Mouse (Mus musculus) limb, embryonic 11.5 days (tissue): Measurements from ENCODE around the gene Sirt1. TPM values are rescaled to one million over a fixed set of nuclear protein-coding genes. Genes with fewer than 3 reads are reported as not detected.

Experiments
- ATAC-seq: fragments of 200-750 bp; cut with Nextera tagmentation; 2 replicates; pipeline ENCODE4 v1.8.0; 2017; ENCODE audit warnings: low read depth; ENCODE audit not compliant: insufficient number of reproducible peaks, low FRiP score, low TSS enrichment
- DNase-seq: peaks from one replicate; pipeline ENCODE4 v3.0.0-alpha.2; 2015; ENCODE audit warnings: low spot score
- H3K27ac ChIP-seq: fragments of 300-500 bp; sonication (generic); replicated peaks from 2 replicates; pipeline ENCODE4 v1.5.1; 2014; ENCODE audit warnings: low read depth, mild to moderate bottlenecking, low read length
- H3K27me3 ChIP-seq: fragments of 300-500 bp; sonication (generic); 2 replicates; pipeline ENCODE4 v1.6.1; 2014; ENCODE audit warnings: mild to moderate bottlenecking, low read length, mixed read lengths; ENCODE audit not compliant: control insufficient read depth, insufficient read depth
- H3K36me3 ChIP-seq: fragments of 300-500 bp; sonication (generic); 2 replicates; pipeline ENCODE4 v1.6.1; 2014; ENCODE audit warnings: mild to moderate bottlenecking, low read length, moderate library complexity, mixed read lengths; ENCODE audit not compliant: control insufficient read depth, insufficient read depth
- H3K4me1 ChIP-seq: fragments of 300-500 bp; sonication (generic); 2 replicates; pipeline ENCODE4 v1.6.1; 2014; ENCODE audit warnings: low read length, mixed read lengths; ENCODE audit not compliant: control insufficient read depth, insufficient read depth
- H3K4me2 ChIP-seq: fragments of 300-500 bp; sonication (generic); 2 replicates; pipeline ENCODE4 v1.6.1; 2014; ENCODE audit warnings: low read depth, mild to moderate bottlenecking, moderate library complexity; ENCODE audit not compliant: severe bottlenecking
- H3K4me3 ChIP-seq: fragments of 300-500 bp; sonication (generic); 2 replicates; pipeline ENCODE4 v1.5.1; 2014; ENCODE audit warnings: low read depth, low read length
- H3K9ac ChIP-seq: fragments of 300-500 bp; sonication (generic); 2 replicates; pipeline ENCODE4 v1.6.1; 2014; ENCODE audit warnings: mild to moderate bottlenecking, low read length
- H3K9me3 ChIP-seq: fragments of 300-500 bp; sonication (generic); 2 replicates; pipeline ENCODE4 v1.6.1; 2016; ENCODE audit warnings: low read length; ENCODE audit not compliant: control insufficient read depth
- WGBS: fragments of 180-500 bp; shearing (Covaris S2); extraction: QIAGEN DNeasy Blood & Tissue Kit; methylation state at CpG from one replicate; pipeline ENCODE4 v1.1.7; 2014; 5-methylcytosine and 5-hydroxymethylcytosine counted together
- polyA plus RNA-seq: library from polyadenylated mRNA; unstranded; fragments of >200 nt; fragmentation: Nextera tagmentation; extraction: Ambion mirVana; gene quantifications from 2 replicates; pipeline ENCODE4 v1.2.1, GENCODE M21; 2014

Gene Sirt1
- polyA plus RNA-seq = 13.0 and 15.6 TPM in 2 replicates

GRCm38 (mm10) chr10:63381498-63382280, at the start of gene Sirt1:
TSS of gene Sirt1 (minus strand) at chr10:63381704.
- no peak for ATAC-seq
- H3K27ac ChIP-seq = no peak within 1 kb of the TSS

DNA sequence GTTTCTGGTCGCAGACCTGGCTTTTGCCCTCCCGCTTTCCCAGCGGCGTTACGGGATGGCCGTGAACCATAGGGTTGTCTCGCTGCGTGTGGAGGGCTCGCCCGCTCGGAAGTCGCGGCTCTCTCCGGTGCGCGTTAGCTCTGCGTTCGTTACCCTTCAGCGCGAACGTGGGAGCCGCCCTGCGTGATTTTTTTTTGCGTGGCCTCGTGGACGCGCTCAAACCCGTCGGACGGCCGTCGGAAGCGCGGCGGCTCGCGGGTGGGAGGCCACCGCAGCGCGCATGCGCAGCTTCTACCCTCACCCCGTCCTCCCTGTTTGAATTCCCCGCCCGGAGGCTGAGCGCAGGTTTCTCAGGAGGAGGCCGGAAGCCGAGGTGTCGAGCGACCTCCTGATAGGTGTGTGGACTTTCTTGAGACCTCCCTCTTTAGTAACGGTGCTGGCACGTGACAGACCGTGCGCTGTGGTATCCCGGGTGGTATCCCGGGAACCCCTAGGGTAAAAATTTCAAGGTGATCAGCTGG, 48.3 kb upstream of the Sirt1 start, which contains the start of gene Ctnna3:
Ctnna3 (plus strand) TSS at position 314 of the 521 bp plus-strand sequence.
- no peaks in the 10 kb centered on the region for H3K4me1 ChIP-seq
- H3K27ac ChIP-seq = peak within 1 kb of the TSS; percentile 24; the same call in 1 of the 2 replicates
- no peaks in the 10 kb centered on the region for H3K9me3 ChIP-seq
- H3K9ac ChIP-seq = peak within 1 kb of the TSS; percentile 73
- peak within 1 kb of the TSS; percentile 40 for H3K4me2 ChIP-seq
- WGBS = under 1% methylated on average over 55 of the region's 55 CpGs
- DNase-seq = peak; percentile 95
- H3K4me3 ChIP-seq = peak within 1 kb of the TSS; percentile 52
- no peaks in the 10 kb centered on the region for H3K36me3 ChIP-seq
- no peaks in the 10 kb centered on the region for H3K27me3 ChIP-seq
- ATAC-seq = peak; percentile 93

More at GRCm38 (mm10) chr10:63381498-63382280, at the start of gene Sirt1:
- WGBS = 5% methylated on average over 24 of the region's 24 CpGs
- Histone ChIP-seq H3K27me3 (no peaks in the 10 kb centered on the region), H3K36me3 (no peaks in the 10 kb centered on the region), H3K4me3 (peak within 1 kb of the TSS; percentile 44), H3K4me2 (peak within 1 kb of the TSS; percentile 81), H3K9me3 (no peaks in the 10 kb centered on the region), H3K4me1 (no peaks in the 10 kb centered on the region; the same call in 1 of the 2 replicates), H3K9ac (peak within 1 kb of the TSS; percentile 62)
- peak; percentile 31 for DNase-seq

GRCm38 (mm10) chr10:63429380-63429779, 47.9 kb upstream of the Sirt1 start:
- H3K4me3 ChIP-seq = peak overlapping the region; percentile 52
- H3K36me3 ChIP-seq = no peaks in the 10 kb centered on the region
- WGBS = 0% methylated on average over 34 of the region's 34 CpGs
- peak; percentile 90 for ATAC-seq
- H3K9ac ChIP-seq = peak overlapping the region; percentile 73
- DNase-seq = peak; percentile 100
- no peaks in the 10 kb centered on the region for H3K4me1 ChIP-seq
- peak overlapping the region; percentile 40 for H3K4me2 ChIP-seq
- peak overlapping the region; percentile 24; the same call in 1 of the 2 replicates for H3K27ac ChIP-seq
- no peaks in the 10 kb centered on the region for H3K9me3 ChIP-seq
- no peaks in the 10 kb centered on the region for H3K27me3 ChIP-seq

- H3K27ac ChIP-seq = no peak overlapping the region
- WGBS = 2% methylated on average over 11 of the region's 11 CpGs
Measured at GRCm38 (mm10) chr10:63429023-63429340, 47.5 kb upstream of the Sirt1 start.

DNA sequence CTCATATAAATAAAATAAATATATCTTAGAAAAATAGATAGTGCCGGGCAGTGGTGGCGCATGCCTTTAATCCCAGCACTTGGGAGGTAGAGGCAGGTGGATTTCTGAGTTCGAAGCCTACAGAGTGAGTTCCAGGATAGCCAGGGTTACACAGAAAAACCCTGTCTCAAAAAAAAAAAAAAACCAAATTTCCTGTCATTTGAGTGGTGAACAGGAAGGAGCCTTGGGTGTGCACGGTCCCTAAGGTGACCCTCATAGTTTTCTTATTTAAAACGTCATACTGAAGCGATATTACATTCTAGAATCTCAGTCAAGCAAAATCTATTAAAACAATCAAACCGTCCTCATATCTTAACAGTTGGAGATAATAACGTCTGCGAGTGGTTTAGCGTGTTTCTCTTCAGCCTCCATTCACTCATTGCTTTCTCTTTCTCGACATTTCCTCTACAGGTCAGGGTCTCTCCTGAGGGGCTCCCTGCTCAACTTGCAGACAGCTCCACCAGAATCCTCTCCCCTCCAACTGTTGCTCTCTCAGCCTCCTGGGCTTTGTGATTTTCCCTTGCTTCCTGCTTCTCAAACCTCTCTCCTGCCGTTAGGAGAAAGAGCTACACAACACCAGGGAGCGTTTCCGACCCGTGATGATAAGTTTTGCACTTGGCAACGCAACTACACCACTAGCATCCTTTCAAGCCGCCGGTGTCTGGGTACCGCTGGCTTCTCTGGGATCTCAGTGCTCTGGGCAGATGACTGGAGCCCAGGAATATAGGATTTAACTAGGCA, 46.9 kb upstream of the Sirt1 start:
- Histone ChIP-seq H3K4me3 (peak overlapping the region; percentile 52), H3K27ac (no peak overlapping the region), H3K27me3 (no peaks in the 10 kb centered on the region), H3K9me3 (no peaks in the 10 kb centered on the region), H3K4me2 (peak overlapping the region; percentile 40), H3K36me3 (no peaks in the 10 kb centered on the region), H3K9ac (peak overlapping the region; percentile 22), H3K4me1 (no peaks in the 10 kb centered on the region)
- ATAC-seq (no peak), DNase-seq (peak; percentile 61)
- 29% methylated on average over 19 of the region's 19 CpGs for WGBS

More at GRCm38 (mm10) chr10:63429023-63429340, 47.5 kb upstream of the Sirt1 start:
- DNase-seq (no peak), ATAC-seq (no peak)
- peak overlapping the region; percentile 52 for H3K4me3 ChIP-seq
- no peaks in the 10 kb centered on the region for H3K9me3 ChIP-seq
- no peaks in the 10 kb centered on the region for H3K27me3 ChIP-seq
- H3K9ac ChIP-seq = peak overlapping the region; percentile 22
- peak overlapping the region; percentile 40 for H3K4me2 ChIP-seq
- H3K36me3 ChIP-seq = no peaks in the 10 kb centered on the region
- no peaks in the 10 kb centered on the region for H3K4me1 ChIP-seq

GRCm38 (mm10) chr10:63427146-63427545, 45.6 kb upstream of the Sirt1 start:
- 84% methylated on average over 8 of the region's 8 CpGs for WGBS
- no peaks in the 10 kb centered on the region for H3K36me3 ChIP-seq
- H3K27ac ChIP-seq = no peak overlapping the region
- H3K9ac ChIP-seq = no peak overlapping the region
- H3K4me1 ChIP-seq = no peaks in the 10 kb centered on the region
- no peak for DNase-seq
- no peaks in the 10 kb centered on the region for H3K9me3 ChIP-seq
- no peaks in the 10 kb centered on the region for H3K27me3 ChIP-seq
- H3K4me2 ChIP-seq = no peak overlapping the region
- H3K4me3 ChIP-seq = no peak overlapping the region
- no peak for ATAC-seq

- Histone ChIP-seq H3K4me2 (no peak overlapping the region), H3K27ac (no peak overlapping the region), H3K4me1 (no peaks in the 10 kb centered on the region), H3K36me3 (no peaks in the 10 kb centered on the region), H3K27me3 (no peaks in the 10 kb centered on the region), H3K9me3 (no peaks in the 10 kb centered on the region), H3K9ac (no peak overlapping the region), H3K4me3 (no peak overlapping the region)
- no peak for ATAC-seq
- peak; percentile 40 for DNase-seq
Measured at GRCm38 (mm10) chr10:63424475-63424814, 42.9 kb upstream of the Sirt1 start.
